Mouse (Mus musculus) heart, postnatal 14 days (tissue): ENCODE measurements at regions not wholly inside any gene's neighbourhood (a gene's known extent, or its start where the extent isn't known, plus 50 kb on each side); places are given as distances from the start of the nearest gene placed in this dataset.
A peak's percentile ranks its signal among the peaks of the same experiment; 100 is the strongest.
"Not testable (repeated sequence)": the region's sequence is repeated elsewhere in the genome, so short reads cannot be mapped to it uniquely, and the experiment has no call there.

Source experiments
- DNase-seq, 2 experiments: peaks; one replicate each; pipeline ENCODE4 v3.0.0; 2021 to 2022
- intact Hi-C: fragments of 180-260 bp; cut with DNase I; formaldehyde crosslinking; loops from one replicate; pipeline ENCODE4 v1.15.1; 2025

DNA sequence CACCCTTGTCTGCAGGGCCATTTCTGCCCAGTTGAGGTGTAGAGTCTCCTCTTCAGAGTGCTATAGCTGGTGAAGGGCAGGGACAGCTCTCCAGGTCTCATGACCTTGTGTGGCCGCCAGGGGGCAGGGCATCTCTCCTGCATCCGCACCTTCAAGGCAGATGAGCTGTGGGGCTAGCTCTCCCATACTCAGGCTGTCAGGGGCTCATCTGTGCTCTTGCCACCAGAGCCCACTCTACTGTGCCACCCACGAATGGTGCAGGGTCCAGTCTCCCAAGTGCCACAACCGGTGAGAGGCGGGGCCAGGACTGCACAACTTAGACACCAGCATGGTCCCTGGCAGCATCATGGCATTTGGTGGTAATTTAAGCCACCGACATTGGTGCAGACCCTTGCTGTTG, 111.3 kb downstream of the Syt10 start:
- intact Hi-C loops, result loop anchor here (5.0 kb wide), 1 partner anchor 487 kb away; no protein-coding TSS in a partner anchor
- DNase-seq, result peak; percentile 19 to 39

DNA sequence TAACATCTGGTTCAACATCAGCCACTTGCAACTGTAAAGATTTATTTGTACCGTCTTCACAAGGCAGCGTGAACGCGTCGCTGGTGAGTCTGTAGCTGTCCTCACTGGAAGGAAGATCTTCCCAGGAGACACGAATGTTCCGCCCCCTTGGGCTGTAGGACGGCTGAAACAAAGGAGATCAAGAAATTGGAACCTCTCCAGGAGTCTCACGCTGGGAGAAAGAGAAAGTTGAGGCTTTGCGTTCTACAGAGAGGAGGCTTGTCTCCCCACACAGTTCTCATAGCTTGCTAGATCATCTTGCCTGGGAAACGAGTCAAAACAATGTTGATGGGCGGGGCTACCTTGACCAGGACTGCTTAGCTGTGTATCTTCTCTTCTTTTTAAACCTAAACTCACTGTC, 117.3 kb downstream of the Syt10 start:
- intact Hi-C loops, result no loop called here
- DNase-seq, result no peak

DNA sequence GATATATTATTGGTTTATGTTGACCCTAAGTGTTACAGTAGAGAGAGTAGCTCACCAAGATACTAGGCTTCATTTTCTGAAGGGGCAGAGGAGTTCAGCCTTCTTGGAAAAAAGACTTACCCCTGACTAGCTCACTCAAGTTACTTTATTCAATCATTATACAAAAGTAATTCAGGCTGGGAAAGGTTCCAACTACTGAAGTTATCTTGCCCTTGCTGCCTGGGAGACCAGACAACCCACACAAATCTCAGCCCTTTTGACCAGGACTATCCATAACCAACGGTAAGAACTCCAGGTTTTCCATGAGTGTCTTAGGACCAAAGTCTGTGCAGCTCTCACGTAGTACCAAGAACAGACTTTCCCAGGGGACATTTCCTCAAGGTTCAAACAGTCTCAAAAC, 105.5 kb upstream of the Rabl2 start:
- intact Hi-C loops, result no loop called here
- no peak for DNase-seq

DNA sequence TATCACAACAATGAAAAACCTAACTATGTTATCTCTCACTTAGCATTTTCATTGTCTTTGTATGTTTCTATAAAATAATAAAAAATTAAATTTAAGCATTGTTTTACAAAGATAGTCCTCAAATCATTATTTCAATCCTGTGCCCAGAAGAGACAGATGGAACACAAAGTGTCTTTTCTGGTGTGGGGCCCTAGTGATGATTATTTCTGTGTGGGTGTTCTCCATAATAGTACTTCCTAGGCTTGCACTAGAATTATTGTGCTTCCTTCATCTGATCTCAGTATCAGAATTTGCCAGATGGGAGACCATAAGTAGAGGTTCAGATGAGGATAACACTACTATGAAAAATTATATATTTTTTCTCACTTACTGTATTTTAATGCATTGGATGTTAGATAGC, 84.6 kb upstream of the Rabl2 start:
- DNase-seq, result no peak
- intact Hi-C loops, result no loop called here

DNA sequence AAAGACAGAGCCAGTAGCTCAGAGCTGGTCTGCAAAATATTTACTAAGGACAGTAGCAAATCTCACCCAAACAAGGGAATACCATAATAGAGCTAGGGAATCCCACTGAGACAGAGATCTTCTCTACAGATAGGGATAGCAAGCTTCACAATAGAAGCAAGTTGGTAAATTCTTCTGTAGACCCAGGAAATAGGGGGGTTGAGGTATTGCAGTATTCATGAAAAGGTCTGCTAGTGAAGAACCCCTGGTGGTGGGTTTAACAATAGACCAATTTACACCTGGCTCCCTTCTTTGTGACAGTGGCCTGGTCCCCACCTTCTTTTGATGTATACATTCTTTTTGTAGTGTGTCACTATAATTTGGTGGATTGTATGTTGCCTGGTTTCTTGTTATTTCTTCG, 64.8 kb upstream of the Rabl2 start:
- DNase-seq, intact Hi-C loops: not testable (repeated sequence)
